Mouse (Mus musculus): ENCODE measurements around the gene Efna5. TPM values are rescaled to one million over a fixed set of nuclear protein-coding genes. Genes with fewer than 3 reads are reported as not detected.

Efna5 gene
- polyA plus RNA-seq, 1 experiment = 4.1 TPM

DNA sequence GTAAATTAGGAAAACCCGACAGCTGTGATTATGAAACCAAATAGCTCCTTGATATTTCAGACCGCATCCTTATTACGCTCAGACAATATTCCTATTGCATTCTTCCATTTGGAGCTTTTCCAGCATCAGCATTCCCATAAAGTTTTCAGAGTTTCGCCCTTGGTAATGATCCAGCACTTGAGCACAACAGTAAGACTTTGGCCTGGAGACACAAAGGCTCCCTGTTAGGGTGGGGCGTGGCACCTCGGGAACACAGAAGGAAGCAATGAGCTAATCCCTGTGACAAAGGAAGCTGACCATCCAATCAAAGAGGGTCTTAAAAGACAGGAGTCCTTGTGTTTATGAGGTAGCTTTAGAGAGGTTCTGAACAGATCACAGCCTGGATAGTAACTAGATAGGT is 323.9 kb downstream of the Efna5 start:
- TF ChIP-seq POLR2A (IDR thresholded peaks at IDR 0.05; ENCODE audit: borderline replicate concordance, insufficient read depth, low read length) = no peak
- H3K4me3 ChIP-seq (replicated peaks; ENCODE audit: insufficient read depth, low read depth, low read length) = no peak overlapping the region
- DNase-seq = no peak
- H3K4me1 ChIP-seq (ENCODE audit: control insufficient read depth, insufficient read depth, low read length) = no peaks in the 10 kb centered on the region
- H3K27me3 ChIP-seq (ENCODE audit: control insufficient read depth, insufficient read depth, low read length) = no peaks in the 10 kb centered on the region
- 40% methylated on average over 6 of the region's 6 CpGs for WGBS
- no peak overlapping the region for H3K27ac ChIP-seq (ENCODE audit: insufficient read depth, low read length)

All from cerebellum, adult 2 months (tissue).